Mouse (Mus musculus): Measurements from ENCODE around the gene Gsto1. TPM values are rescaled to one million over a fixed set of nuclear protein-coding genes. Genes with fewer than 3 reads are reported as not detected.

Gene Gsto1
- 193 and 236 TPM in 2 replicates for polyA plus RNA-seq (2015; fragmentation: Nextera tagmentation; extraction: Ambion mirVana)

DNA sequence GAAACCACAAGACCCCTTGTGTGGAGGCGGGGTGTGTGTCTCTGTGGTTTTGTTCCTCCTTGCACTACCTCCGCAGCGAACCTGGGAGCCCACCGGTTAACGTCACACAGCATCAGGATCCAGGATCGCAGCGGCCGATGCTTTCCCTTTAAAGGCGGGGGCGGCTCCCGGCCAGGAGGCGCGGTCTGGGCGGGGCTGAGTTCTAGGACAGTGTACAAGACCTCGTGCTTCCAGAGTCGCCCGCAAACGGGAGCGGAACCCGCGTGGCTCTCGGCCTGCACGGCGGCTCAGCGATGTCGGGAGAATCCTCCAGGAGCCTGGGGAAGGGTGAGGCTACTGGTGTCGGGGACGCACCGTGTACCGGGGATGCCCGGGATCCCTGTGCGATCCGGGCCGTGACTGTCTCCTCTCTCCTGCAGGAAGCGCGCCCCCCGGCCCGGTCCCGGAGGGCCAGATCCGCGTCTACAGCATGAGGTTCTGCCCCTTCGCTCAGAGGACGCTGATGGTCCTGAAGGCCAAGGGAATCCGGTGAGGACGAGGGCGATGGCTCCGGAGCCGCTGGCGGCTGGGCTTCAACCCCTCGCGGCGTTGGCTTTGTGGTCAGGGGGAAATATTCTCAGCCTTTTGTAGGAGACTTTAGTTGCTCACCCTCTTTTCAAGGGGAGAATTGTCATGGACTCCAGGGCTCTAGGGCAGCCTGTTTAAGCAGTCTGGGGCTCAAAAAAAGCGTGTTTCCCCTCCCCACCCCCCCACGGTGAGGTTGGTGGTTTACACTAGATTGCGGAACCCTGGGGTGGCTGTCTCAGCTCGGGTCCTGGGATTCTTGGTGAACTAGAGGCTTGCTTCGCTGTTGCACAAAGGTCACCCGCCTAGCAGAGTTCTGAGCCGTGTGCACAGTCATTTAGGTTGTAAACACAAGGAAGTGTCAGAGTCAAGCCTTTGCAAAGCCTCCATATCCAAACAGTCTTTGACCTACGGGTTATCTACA is at the start of gene Gsto1:
Gene Gsto1, plus strand, starts transcription at position 175 of the 988 bp plus-strand sequence.

DNA sequence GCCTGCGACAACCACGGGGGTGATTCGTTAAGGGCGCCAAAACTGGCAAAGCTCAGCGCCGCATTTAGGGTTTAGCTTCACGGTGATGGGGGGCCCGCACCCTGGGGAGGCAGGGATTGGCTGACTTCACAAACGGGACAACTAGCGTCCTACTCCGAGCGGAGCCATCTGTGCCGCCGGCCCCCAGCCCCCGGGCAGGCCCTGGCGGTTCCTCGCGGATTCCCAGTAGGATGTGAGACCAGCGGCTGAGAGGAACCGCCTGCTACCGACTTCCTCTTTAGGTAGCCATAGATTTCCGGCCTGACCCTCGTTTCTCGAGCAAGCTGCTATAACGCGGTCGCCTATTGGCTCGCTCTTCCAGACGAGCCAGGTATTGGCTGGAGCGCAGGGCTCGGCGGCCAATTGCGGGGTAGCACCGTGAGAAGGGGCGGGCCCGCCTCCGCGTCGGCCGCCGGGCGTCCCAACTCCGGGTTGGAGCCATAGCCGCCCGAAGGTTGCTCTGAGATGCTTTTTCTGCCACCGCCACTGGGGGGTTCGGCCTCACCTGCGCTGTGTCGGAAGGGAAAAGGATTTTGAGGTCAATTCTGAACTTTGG is 10.7 kb downstream of the Gsto1 start, which contains the start of gene Gsto2:
Gene Gsto2, plus strand, starts transcription at position 182 of the 595 bp plus-strand sequence.

Other genes with a start within 250 kb of the Gsto1 start
- 6.3 and 7.1 TPM in 2 replicates for gene Col17a1, start 162.9 kb upstream of the Gsto1 start, polyA plus RNA-seq (2015; fragmentation: Nextera tagmentation; extraction: Ambion mirVana)
- gene Sfr1, start 123.3 kb upstream of the Gsto1 start, polyA plus RNA-seq (2015; fragmentation: Nextera tagmentation; extraction: Ambion mirVana): 208 and 242 TPM in 2 replicates
- gene Gsto2, start 10.6 kb downstream of the Gsto1 start, polyA plus RNA-seq (2015; fragmentation: Nextera tagmentation; extraction: Ambion mirVana): 0.73 and 1.3 TPM in 2 replicates
- 0.24 and 0.39 TPM in 2 replicates for gene Cfap43, start 64.3 kb downstream of the Gsto1 start, polyA plus RNA-seq (2015; fragmentation: Nextera tagmentation; extraction: Ambion mirVana)
- gene Itprip, start 64.3 kb downstream of the Gsto1 start, polyA plus RNA-seq (2015; fragmentation: Nextera tagmentation; extraction: Ambion mirVana): 6.0 and 6.5 TPM in 2 replicates
- gene Cfap58, start 82.7 kb downstream of the Gsto1 start, polyA plus RNA-seq (2015; fragmentation: Nextera tagmentation; extraction: Ambion mirVana): not detected in 2 replicates

Data from urinary bladder, postnatal 0 days (tissue).